Mouse (Mus musculus): ENCODE results near the gene Vmn1r191.
"Not testable (repeated sequence)": the region's sequence is repeated elsewhere in the genome, so short reads cannot be mapped to it uniquely, and the experiment has no call there.

The Vmn1r191 gene

DNA sequence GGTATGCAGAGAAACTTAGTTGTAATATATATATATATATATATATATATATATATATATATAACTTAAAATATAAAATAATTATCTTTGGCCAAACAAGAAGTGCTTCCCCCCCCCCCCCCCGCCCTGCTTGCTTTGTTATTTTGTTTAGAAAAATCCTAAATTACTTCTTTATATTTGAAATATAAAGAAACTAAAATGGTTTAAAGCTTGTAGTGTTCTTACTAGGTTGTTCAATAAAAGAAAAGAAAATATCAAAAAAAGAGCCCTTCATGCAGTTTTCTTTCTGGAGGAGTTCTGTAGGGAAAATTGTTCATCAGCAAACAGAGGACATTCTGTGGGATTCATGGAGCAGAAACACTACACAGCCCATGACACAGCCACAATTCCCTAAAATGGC is at the start of gene Vmn1r191:
Gene Vmn1r191, minus strand, starts transcription at position 101 of the 400 bp plus-strand sequence.
- DNase-seq (ENCODE audit: low spot score in 2 of 2) = no peak

DNA sequence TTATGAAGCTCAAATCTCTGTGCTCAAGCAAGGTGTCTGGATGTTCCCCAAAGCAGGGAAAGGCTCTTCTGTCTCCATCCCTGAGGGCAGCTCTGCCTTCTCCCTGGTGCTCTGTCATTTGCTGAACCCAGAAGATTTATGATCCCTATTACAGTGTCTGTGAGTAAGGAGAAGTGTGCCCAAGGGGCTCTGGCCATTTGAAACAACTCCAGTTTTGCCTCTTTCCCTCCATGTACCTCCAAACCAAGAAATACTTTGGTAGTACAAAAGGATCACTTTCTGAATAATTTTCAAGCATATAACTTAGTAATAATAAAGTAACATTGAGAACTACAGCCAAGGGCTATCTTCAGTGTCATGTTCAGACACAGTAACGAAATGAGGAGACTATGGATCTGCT is 39.3 kb upstream of the Vmn1r191 start, which contains the start of gene Vmn1r193:
Gene Vmn1r193, minus strand, starts transcription at position 101 of the 400 bp plus-strand sequence.
- DNase-seq (ENCODE audit: low spot score in 2 of 2) = not testable (repeated sequence)

DNA sequence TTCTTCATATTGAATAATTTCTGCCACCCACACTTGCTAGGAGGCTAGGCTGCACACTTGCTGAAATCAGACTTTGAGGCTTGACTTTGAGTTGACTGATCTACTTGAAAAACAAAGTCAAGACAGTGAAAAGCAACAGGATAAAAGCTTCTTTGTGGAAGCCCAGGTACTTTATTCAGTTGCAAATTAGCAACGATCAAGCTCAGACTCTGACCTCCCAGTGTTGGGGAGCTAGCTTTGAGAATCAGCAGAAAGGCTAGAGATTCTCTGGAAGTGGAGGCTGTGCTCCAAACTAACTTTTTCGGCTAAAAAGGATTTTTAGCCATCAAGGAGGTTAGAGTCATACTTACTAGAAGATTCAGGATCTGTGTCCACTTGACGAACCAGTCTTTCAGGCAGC is 9.0 kb upstream of the Vmn1r191 start:
- not testable (repeated sequence) for DNase-seq (ENCODE audit: low spot score in 2 of 2)

DNA sequence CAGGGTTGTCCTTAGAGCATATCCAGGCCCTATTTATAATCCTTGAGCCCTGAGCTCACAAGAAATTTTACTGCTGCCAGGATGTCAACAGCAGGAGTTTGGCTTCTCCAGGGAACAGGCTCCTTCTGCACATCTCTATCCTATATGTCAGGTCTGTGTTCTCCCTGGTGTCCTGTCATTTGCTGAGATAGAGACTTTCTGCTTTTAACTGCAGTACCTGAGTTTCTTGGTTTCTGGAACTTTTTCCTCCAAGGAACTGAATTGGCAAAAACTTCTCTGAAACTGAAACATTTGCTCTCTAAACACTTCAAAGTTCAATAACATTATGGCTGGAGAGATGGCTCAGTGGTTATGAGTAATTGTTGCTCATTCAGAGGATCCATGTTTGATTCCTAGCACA is 7.3 kb upstream of the Vmn1r191 start, which contains the start of gene Vmn1r192:
Gene Vmn1r192, minus strand, starts transcription at position 101 of the 400 bp plus-strand sequence.
- DNase-seq (ENCODE audit: low spot score in 2 of 2) = no peak

GRCm38 (mm10) chr13:22190385-22190784 is 6.6 kb upstream of the Vmn1r191 start:
- DNase-seq (ENCODE audit: low spot score in 2 of 2) = no peak

- no peak for DNase-seq (ENCODE audit: low spot score in 2 of 2)
Measured at GRCm38 (mm10) chr13:22189313-22189712, 5.5 kb upstream of the Vmn1r191 start.

GRCm38 (mm10) chr13:22168416-22168815 is 15.4 kb downstream of the Vmn1r191 start:
- DNase-seq (ENCODE audit: low spot score in 2 of 2) = no peak

DNA sequence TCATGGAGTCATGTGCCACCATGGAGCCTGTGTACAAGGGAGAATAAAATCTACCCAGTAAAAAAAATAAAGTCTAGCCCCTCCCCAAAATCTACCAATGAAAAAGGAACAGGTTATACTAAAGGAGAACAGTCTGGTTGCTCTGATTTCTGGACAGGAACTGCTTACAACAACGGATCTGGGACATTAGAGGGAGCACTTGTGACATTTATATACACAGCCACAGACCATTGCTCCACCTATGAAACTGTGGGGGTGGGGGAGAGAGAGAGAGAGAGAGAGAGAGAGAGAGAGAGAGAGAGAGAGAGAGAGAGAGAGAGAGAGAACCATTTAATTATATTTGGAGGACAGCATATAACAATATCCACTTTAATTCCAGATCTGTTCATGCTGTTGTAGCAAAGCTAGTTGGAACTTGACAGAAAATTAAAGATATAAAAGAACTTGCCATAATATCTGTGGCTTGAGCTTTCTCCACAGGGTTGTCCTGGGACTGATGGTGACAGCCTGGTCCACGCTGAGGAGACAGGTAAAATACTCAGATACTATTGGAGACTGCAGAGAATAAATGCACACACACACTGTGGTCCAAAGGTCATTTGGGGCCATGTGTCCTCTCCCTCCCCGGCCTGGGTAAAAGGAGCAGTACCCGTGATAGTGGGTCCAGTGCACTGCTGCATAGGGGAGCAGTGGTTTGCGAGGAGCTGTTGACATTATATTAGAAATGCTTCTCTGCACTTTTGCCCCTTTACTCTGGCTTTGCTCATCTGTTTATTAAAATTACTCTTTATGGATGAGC is 47.1 kb downstream of the Vmn1r191 start:
- DNase-seq (ENCODE audit: low spot score in 2 of 2) = not testable (repeated sequence)

Data from spleen, postnatal 10 days (tissue).